Mouse (Mus musculus) neural tube, embryonic 11.5 days (tissue): ENCODE data around the gene Emd. TPM values are rescaled to one million over a fixed set of nuclear protein-coding genes. Genes with fewer than 3 reads are reported as not detected.

ENCODE experiments used
- ATAC-seq: fragments of 200-750 bp; cut with Nextera tagmentation; 2 replicates; pipeline ENCODE4 v1.8.0; 2017; ENCODE audit warnings: moderate number of reproducible peaks, mild to moderate bottlenecking, moderate TSS enrichment, moderate library complexity; ENCODE audit not compliant: insufficient read depth, low FRiP score, low TSS enrichment
- DNase-seq: peaks from one replicate; pipeline ENCODE4 v3.0.0-alpha.2; 2015; ENCODE audit warnings: low spot score
- H3K27ac ChIP-seq: fragments of 300-500 bp; sonication (generic); 2 replicates; pipeline ENCODE4 v1.5.1; 2014; ENCODE audit warnings: low read depth, mild to moderate bottlenecking, low read length
- H3K27me3 ChIP-seq: fragments of 300-500 bp; sonication (generic); 2 replicates; pipeline ENCODE4 v1.6.1; 2014; ENCODE audit warnings: mild to moderate bottlenecking, low read length, mixed read lengths; ENCODE audit not compliant: control insufficient read depth, insufficient read depth
- H3K36me3 ChIP-seq: fragments of 300-500 bp; sonication (generic); 2 replicates; pipeline ENCODE4 v1.6.1; 2014; ENCODE audit warnings: mild to moderate bottlenecking, low read length, moderate library complexity, mixed read lengths; ENCODE audit not compliant: control insufficient read depth, insufficient read depth
- H3K4me1 ChIP-seq: fragments of 300-500 bp; sonication (generic); 2 replicates; pipeline ENCODE4 v1.6.1; 2014; ENCODE audit warnings: low read length, mixed read lengths; ENCODE audit not compliant: control insufficient read depth, insufficient read depth
- H3K4me2 ChIP-seq: fragments of 300-500 bp; sonication (generic); 2 replicates; pipeline ENCODE4 v1.6.1; 2014; ENCODE audit warnings: low read depth, mild to moderate bottlenecking, moderate library complexity
- H3K4me3 ChIP-seq: fragments of 300-500 bp; sonication (generic); 2 replicates; pipeline ENCODE4 v1.5.1; 2014; ENCODE audit warnings: low read depth, low read length
- H3K9ac ChIP-seq: fragments of 300-500 bp; sonication (generic); 2 replicates; pipeline ENCODE4 v1.6.1; 2014; ENCODE audit warnings: mild to moderate bottlenecking, low read length
- H3K9me3 ChIP-seq: fragments of 300-500 bp; sonication (generic); 2 replicates; pipeline ENCODE4 v1.6.1; 2016; ENCODE audit warnings: low read length; ENCODE audit not compliant: control insufficient read depth
- WGBS: fragments of 180-500 bp; shearing (Covaris S2); extraction: QIAGEN DNeasy Blood & Tissue Kit; methylation state at CpG from one replicate; pipeline ENCODE4 v1.1.7; 2014; 5-methylcytosine and 5-hydroxymethylcytosine counted together
- polyA plus RNA-seq: library from polyadenylated mRNA; unstranded; fragments of >200 nt; fragmentation: Nextera tagmentation; extraction: Ambion mirVana; gene quantifications from 2 replicates; pipeline ENCODE4 v1.2.1, GENCODE M21; 2014

Emd gene
- polyA plus RNA-seq, 1 experiment from 2014 or later: 24.0 TPM

DNA sequence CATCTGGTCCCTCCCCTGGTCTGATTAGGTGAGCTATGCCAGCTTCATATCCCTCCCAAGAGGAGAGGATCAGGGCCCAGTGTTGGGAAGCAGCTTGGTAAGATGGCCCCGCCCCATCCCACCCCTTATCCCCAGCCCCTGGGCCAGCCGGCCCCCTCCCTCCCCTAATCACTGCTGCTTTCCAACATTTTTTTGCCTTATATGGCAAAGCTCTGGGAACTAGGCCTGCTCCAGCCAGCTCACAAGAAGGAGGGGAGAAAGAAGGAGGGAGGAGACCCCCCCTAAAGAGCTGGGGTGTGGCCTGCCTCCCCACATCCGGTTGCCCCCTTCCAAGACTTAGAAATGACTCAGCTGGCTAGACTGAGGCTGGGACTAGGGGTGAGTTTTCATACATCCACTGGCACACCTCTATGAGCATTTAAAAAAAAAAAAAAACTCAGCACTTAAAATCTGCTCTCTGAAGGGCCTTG is 9.8 kb upstream of the Emd start:
- Histone ChIP-seq H3K27me3 (no peaks in the 10 kb centered on the region), H3K27ac (no peak overlapping the region), H3K9ac (peak overlapping the region; percentile 41), H3K4me3 (peak overlapping the region; percentile 58), H3K9me3 (no peaks in the 10 kb centered on the region), H3K4me2 (peak overlapping the region; percentile 38), H3K4me1 (no peaks in the 10 kb centered on the region), H3K36me3 (peaks cover 2% of the 10 kb centered on the region)
- peak; percentile 64 for DNase-seq
- WGBS: 13% methylated on average over 3 of the region's 3 CpGs
- ATAC-seq: 0 out of 2 replicates have a peak, but pooled peaks have one; percentile 7

DNA sequence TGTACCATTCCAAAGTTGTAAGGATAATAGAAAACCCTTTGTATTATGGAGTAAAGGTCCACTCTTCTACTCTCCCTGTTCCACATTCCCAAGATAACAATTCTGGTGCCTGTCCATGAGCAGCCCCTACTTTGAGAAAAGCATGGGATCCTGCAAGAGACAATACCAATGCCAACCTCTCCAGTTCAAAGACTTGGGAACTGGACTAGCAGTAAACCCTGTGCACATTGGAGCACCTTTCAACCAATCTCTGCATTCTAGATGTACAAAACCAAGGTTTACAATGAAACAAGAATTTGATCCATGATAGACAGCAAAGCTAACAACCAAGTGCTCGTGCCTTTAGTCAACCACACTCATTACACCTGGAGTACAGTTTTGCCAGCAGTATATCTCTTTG is 9.4 kb upstream of the Emd start:
- no peak overlapping the region for H3K27ac ChIP-seq
- no peaks in the 10 kb centered on the region for H3K27me3 ChIP-seq
- ATAC-seq: no peak
- peak overlapping the region; percentile 38 for H3K4me2 ChIP-seq
- H3K4me3 ChIP-seq: peak overlapping the region; percentile 58
- no peak for DNase-seq
- no peaks in the 10 kb centered on the region for H3K9me3 ChIP-seq
- no peaks in the 10 kb centered on the region for H3K4me1 ChIP-seq
- peaks cover 2% of the 10 kb centered on the region for H3K36me3 ChIP-seq
- peak overlapping the region; percentile 79 for H3K9ac ChIP-seq
- WGBS: 40% methylated on average over 1 of the region's 1 CpGs

DNA sequence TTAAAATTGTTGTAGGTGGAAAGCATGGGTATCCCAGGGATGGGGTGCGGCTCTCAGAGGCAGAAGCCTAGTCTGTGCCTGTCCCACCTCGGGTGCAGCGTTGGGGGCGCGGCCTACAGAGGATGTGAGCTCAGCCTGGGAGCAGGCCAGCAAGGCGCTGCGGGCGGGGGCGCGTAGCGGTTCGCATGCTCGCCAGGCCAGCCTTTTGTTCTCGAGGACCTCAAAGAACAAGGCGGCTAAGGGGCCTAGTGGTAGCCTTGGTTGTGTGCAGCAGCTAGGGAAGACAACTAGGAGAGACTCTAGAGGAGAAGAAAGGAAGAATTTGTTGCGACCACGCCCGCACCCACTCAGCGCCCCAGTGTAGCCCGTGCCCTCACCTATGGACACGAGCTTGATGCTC is 8.8 kb upstream of the Emd start:
- ATAC-seq (peak; percentile 67), DNase-seq (peak; percentile 75)
- peak overlapping the region; percentile 38 for H3K4me2 ChIP-seq
- 18% methylated on average over 21 of the region's 21 CpGs for WGBS
- H3K36me3 ChIP-seq: peaks cover 2% of the 10 kb centered on the region
- no peaks in the 10 kb centered on the region for H3K4me1 ChIP-seq
- H3K9ac ChIP-seq: peak overlapping the region; percentile 79
- H3K9me3 ChIP-seq: no peaks in the 10 kb centered on the region
- H3K27ac ChIP-seq: peak overlapping the region; percentile 74
- peak overlapping the region; percentile 58 for H3K4me3 ChIP-seq
- H3K27me3 ChIP-seq: no peaks in the 10 kb centered on the region

DNA sequence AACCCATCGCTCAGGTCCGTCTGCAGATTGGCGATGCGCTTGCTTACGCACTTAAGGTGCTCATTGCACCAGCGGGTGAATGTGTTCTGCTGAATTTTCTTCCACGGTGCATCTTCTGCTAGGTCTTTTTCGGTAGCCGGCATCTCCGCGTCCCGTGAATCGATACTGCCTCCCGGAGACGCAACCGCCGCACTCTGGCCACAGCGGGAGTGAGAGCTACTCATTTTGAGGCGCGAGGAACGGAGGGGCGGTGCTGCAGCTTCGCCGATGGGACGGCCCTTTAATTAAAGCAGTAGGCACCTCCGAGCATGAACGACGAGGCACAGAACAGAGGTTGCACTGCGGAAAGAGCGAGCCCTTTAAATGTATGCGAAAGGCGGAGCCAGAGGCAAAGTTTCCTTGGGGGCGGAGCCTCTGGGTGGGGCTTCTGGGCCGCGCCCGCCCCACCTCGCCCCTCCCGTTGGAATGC is 8.2 kb upstream of the Emd start:
- peak overlapping the region; percentile 74 for H3K27ac ChIP-seq
- peak overlapping the region; percentile 58 for H3K4me3 ChIP-seq
- H3K9ac ChIP-seq: peak overlapping the region; percentile 79
- peak overlapping the region; percentile 44 for H3K4me2 ChIP-seq
- no peaks in the 10 kb centered on the region for H3K9me3 ChIP-seq
- H3K27me3 ChIP-seq: no peaks in the 10 kb centered on the region
- ATAC-seq (peak; percentile 92), DNase-seq (peak; percentile 87)
- 25% methylated on average over 36 of the region's 38 CpGs for WGBS
- no peaks in the 10 kb centered on the region for H3K4me1 ChIP-seq
- H3K36me3 ChIP-seq: peaks cover 2% of the 10 kb centered on the region

DNA sequence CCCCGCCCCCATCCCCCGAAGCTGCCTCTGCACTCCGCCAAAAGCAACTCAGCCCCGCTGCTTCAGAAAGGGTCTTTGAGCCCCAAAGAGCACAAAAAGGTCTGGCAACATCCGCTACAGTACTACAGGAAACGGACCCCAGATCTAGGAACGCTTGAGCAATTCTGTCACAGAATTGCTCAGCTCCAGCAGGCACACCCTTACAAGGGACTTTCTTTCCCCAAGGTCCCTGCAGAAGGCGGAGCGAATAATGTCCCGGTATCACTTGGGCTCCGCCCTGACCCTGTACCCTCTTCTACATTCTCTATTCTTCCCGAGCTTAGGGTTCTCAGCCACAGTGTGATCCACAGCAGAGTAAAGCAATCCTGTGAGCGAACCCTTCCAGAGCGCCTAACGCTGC is 7.8 kb upstream of the Emd start:
- Histone ChIP-seq H3K4me3 (peak overlapping the region; percentile 58), H3K36me3 (peaks cover 2% of the 10 kb centered on the region; the same call in 1 of the 2 replicates), H3K9me3 (no peaks in the 10 kb centered on the region), H3K4me1 (no peaks in the 10 kb centered on the region), H3K27ac (0 out of 2 replicates have a peak overlapping the region, but pooled peaks have one; percentile 44), H3K27me3 (no peaks in the 10 kb centered on the region), H3K4me2 (peak overlapping the region; percentile 44), H3K9ac (peak overlapping the region; percentile 53)
- ATAC-seq (peak; percentile 10; the same call in 1 of the 2 replicates), DNase-seq (no peak)
- WGBS: 31% methylated on average over 14 of the region's 15 CpGs

DNA sequence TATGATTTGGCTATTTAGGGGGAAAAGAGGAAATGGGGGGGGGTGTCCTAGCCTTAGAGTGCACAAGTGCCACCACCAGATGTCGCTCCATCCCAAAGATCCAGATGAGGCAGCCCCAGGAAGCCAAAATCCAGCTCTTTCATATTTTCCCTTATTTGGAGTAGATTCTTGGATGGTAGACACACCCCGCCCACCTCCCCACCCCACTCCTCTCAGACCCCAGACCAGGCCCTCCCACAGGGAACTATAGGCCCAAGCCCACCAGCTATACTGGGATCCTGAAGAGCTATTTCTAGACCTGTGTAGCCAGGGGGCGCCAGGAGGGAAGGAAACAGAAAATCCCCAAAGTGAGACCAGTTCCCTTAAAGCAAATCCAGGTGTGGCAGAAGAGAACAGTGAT is 5.8 kb upstream of the Emd start:
- peak; percentile 69 for DNase-seq

DNA sequence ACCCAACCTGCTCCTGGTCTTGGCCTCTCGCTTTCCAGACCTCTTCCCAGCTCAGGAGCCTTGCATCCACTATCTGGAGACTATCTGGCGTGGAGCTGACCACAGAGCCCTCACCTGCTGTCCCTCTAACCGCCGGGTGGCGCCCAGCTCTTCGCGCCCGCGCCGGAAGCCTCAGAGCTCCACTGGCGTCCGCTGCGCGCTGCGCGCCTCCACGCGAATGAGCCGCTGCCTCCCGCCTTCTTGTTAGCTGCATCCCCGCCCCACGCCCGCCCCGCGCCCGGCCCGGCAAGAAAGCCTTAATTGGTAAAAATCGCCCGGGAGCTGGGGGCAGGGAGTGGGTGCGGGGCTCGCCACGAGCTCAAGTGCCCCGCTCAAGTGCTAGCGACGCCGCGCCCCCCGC is 4.9 kb upstream of the Emd start, which contains the start of gene Flna:
Gene Flna, minus strand, starts transcription at position 206 of the 400 bp plus-strand sequence.
- peak; percentile 67 for DNase-seq
- WGBS: 4% methylated on average over 31 of the region's 38 CpGs
- no peaks in the 10 kb centered on the region for H3K9me3 ChIP-seq
- peak within 1 kb of the TSS; percentile 57 for H3K9ac ChIP-seq
- H3K4me1 ChIP-seq: no peaks in the 10 kb centered on the region
- ATAC-seq: no peak
- H3K27ac ChIP-seq: no peak within 1 kb of the TSS
- peak within 1 kb of the TSS; percentile 32 for H3K4me3 ChIP-seq
- no peaks in the 10 kb centered on the region for H3K36me3 ChIP-seq
- H3K27me3 ChIP-seq: no peaks in the 10 kb centered on the region
- H3K4me2 ChIP-seq: peak within 1 kb of the TSS; percentile 48

More for the DNA sequence above, 5.8 kb upstream of the Emd start:
- Histone ChIP-seq H3K9ac (no peak overlapping the region), H3K9me3 (no peaks in the 10 kb centered on the region), H3K4me2 (no peak overlapping the region), H3K4me3 (no peak overlapping the region), H3K36me3 (no peaks in the 10 kb centered on the region), H3K27me3 (no peaks in the 10 kb centered on the region), H3K4me1 (no peaks in the 10 kb centered on the region), H3K27ac (no peak overlapping the region)
- 12% methylated on average over 3 of the region's 3 CpGs for WGBS
- ATAC-seq: no peak

DNA sequence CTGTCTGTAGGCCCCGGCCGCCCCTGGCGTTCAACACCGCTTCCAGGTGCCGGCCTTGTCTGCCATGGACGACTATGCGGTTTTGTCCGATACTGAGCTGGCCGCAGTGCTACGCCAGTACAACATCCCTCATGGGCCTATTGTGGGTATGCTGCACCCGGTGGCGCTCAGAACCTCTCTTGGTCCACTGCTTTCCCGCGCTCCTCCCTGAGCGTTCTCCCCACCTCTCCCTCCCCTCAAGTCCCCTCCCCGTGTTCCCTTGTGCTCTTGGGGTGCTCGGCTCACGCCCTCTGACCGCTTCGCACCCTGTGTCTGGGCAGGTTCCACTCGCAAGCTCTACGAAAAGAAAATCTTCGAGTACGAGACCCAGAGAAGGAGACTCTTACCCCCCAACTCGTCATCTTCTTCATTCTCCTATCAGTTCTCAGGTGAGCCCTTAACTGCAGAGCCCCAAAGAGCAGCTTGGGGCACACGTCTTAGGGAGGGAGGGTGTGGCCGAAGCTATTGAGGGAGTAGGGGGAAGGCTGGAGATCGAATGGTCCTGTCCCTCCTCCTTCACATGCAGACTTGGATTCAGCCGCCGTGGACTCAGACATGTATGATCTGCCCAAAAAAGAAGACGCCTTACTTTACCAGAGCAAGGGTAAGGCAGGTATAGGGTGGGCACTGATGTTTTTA is 540 bp downstream of the Emd start:
- ATAC-seq: no peak
- 26% methylated on average over 31 of the region's 31 CpGs for WGBS
- Histone ChIP-seq H3K27me3 (no peaks in the 10 kb centered on the region), H3K36me3 (no peaks in the 10 kb centered on the region), H3K4me3 (peak overlapping the region; percentile 45), H3K9ac (peak overlapping the region; percentile 72), H3K9me3 (no peaks in the 10 kb centered on the region), H3K4me1 (peaks cover 5% of the 10 kb centered on the region; the same call in 1 of the 2 replicates), H3K27ac (peak overlapping the region; percentile 55), H3K4me2 (peak overlapping the region; percentile 41)
- peak; percentile 45 for DNase-seq

DNA sequence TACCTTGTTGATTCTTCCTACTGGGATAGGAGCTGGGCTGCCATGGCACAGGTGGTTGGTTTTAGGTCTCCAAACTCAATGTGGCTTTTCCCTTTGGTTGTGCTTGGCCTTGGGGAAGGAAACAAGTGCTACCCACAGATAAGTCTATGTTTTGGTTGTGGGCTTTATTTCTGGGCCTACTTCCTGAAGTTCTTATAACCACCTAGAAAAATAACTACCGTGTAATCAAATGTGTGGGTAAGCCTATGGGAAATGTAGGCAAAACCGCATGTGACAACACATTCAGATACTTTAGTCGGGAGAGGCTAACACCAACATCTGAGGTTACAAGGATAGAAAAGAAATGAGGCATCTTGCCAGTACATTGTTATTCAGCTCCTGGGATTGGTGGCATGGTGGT is 3.3 kb downstream of the Emd start:
- no peak overlapping the region for H3K4me3 ChIP-seq
- no peak for ATAC-seq
- H3K4me1 ChIP-seq: peaks cover 5% of the 10 kb centered on the region; the same call in 1 of the 2 replicates
- H3K27ac ChIP-seq: no peak overlapping the region
- WGBS: 87% methylated on average over 3 of the region's 3 CpGs
- no peak for DNase-seq
- H3K4me2 ChIP-seq: no peak overlapping the region
- no peak overlapping the region for H3K9ac ChIP-seq
- H3K27me3 ChIP-seq: no peaks in the 10 kb centered on the region
- H3K9me3 ChIP-seq: no peaks in the 10 kb centered on the region
- no peaks in the 10 kb centered on the region for H3K36me3 ChIP-seq
